ENCODE assay signal across 8 mouse cellular contexts in genomic region chr2:154676653-154677609, GRCm38 (mm10). TPM values are rescaled to one million over a fixed set of nuclear protein-coding genes. Genes with fewer than 3 reads are reported as not detected.
DNase-seq lines count a peak whose midpoint lies in the region; ATAC-seq and TF ChIP-seq lines count a peak whose summit lies in the region.

No protein-coding gene starts in this region.

- DNase-seq in thymus, adult 2 months, result peak; percentile 43
- no peak for DNase-seq in thymus, adult 18-20 months
- DNase-seq in embryo, embryonic 11 days, result peak; percentile 74
- peak; percentile 62 for DNase-seq in kidney, postnatal 0 days (ENCODE audit: low spot score)
- DNase-seq in urinary bladder, adult 18-20 months (ENCODE audit: low spot score in 2 of 2), result no peak

- ATAC-seq in heart, embryonic 12.5 days (ENCODE audit: insufficient number of reproducible peaks, low FRiP score), result peak; percentile 86
- peak; percentile 66; the same call in 1 of the 2 replicates for ATAC-seq in kidney, postnatal 0 days (replicated peaks; ENCODE audit: low FRiP score, low read depth)
- ATAC-seq in lung, embryonic 16.5 days (ENCODE audit: low read depth), result peak; percentile 65

- no peak overlapping the region for H3K4me3 ChIP-seq in thymus, adult 2 months (ENCODE audit: control insufficient read depth, insufficient read depth, low read length)
- H3K4me3 ChIP-seq in heart, embryonic 12.5 days, result peak overlapping the region; percentile 30
- no peak overlapping the region for H3K4me3 ChIP-seq in kidney, postnatal 0 days (replicated peaks; ENCODE audit: low read depth, low read length)
- peak overlapping the region; percentile 23 for H3K4me3 ChIP-seq in lung, embryonic 16.5 days (ENCODE audit: low read length)
- H3K4me3 ChIP-seq in olfactory bulb, adult 2 months (ENCODE audit: insufficient read depth, low read depth, low read length), result no peak overlapping the region

- H3K9me3 ChIP-seq in heart, embryonic 12.5 days (replicated peaks), result no peaks in the 10 kb centered on the region
- H3K9me3 ChIP-seq in kidney, postnatal 0 days (replicated peaks; ENCODE audit: low read length), result no peaks in the 10 kb centered on the region
- H3K9me3 ChIP-seq in lung, embryonic 16.5 days (ENCODE audit: control insufficient read depth, low read length), result no peaks in the 10 kb centered on the region

- 86% methylated on average over 19 of the region's 19 CpGs for WGBS in thymus, adult 2 months
- WGBS in heart, embryonic 12.5 days, result 48% methylated on average over 19 of the region's 19 CpGs
- 73% methylated on average over 19 of the region's 19 CpGs for WGBS in kidney, postnatal 0 days
- 52% methylated on average over 19 of the region's 19 CpGs for WGBS in lung, embryonic 16.5 days
- WGBS in olfactory bulb, adult 2 months, result 50% methylated on average over 19 of the region's 19 CpGs

- H3K4me2 ChIP-seq in heart, embryonic 12.5 days, result peak overlapping the region; percentile 64
- peak overlapping the region; percentile 40 for H3K4me2 ChIP-seq in kidney, postnatal 0 days (ENCODE audit: low read length)
- H3K4me2 ChIP-seq in lung, embryonic 16.5 days (ENCODE audit: low read depth, low read length), result peak overlapping the region; percentile 50

- peak overlapping the region; percentile 46; the same call in 1 of the 2 replicates for H3K27ac ChIP-seq in thymus, adult 2 months (ENCODE audit: control insufficient read depth, insufficient read depth, low read length)
- peak overlapping the region; percentile 97 for H3K27ac ChIP-seq in heart, embryonic 12.5 days (ENCODE audit: poor library complexity, severe bottlenecking)
- peak overlapping the region; percentile 76 for H3K27ac ChIP-seq in kidney, postnatal 0 days
- peak overlapping the region; percentile 92 for H3K27ac ChIP-seq in lung, embryonic 16.5 days (ENCODE audit: low read length)
- peak overlapping the region; percentile 52 for H3K27ac ChIP-seq in olfactory bulb, adult 2 months (ENCODE audit: insufficient read depth, low read depth, low read length)

- no peaks in the 10 kb centered on the region for H3K27me3 ChIP-seq in thymus, adult 2 months (ENCODE audit: control insufficient read depth, insufficient read depth, low read length)
- H3K27me3 ChIP-seq in heart, embryonic 12.5 days (replicated peaks), result no peaks in the 10 kb centered on the region
- H3K27me3 ChIP-seq in kidney, postnatal 0 days (ENCODE audit: insufficient read depth, low read length), result no peaks in the 10 kb centered on the region
- H3K27me3 ChIP-seq in lung, embryonic 16.5 days (ENCODE audit: control insufficient read depth, insufficient read depth, low read depth, low read length), result no peaks in the 10 kb centered on the region

- no peak for TF ChIP-seq CTCF in thymus, adult 2 months (IDR thresholded peaks at IDR 0.05; ENCODE audit: borderline replicate concordance, control insufficient read depth, extremely low read depth, insufficient read depth, low read length, poor library complexity)
- no peak for TF ChIP-seq CTCF in kidney, postnatal 0 days (IDR thresholded peaks at IDR 0.05; ENCODE audit: low read depth)
- no peak for TF ChIP-seq CTCF in olfactory bulb, adult 2 months (IDR thresholded peaks at IDR 0.05; ENCODE audit: insufficient read depth, low read depth, low read length)

- peak overlapping the region; percentile 55 for H3K9ac ChIP-seq in heart, embryonic 12.5 days
- 0 out of 2 replicates have a peak overlapping the region, but pooled peaks have one; percentile 38 for H3K9ac ChIP-seq in kidney, postnatal 0 days (ENCODE audit: low read depth, low read length)
- peak overlapping the region; percentile 56 for H3K9ac ChIP-seq in lung, embryonic 16.5 days (ENCODE audit: low read length)

- peaks cover 4% of the 10 kb centered on the region; the same call in 1 of the 2 replicates for H3K36me3 ChIP-seq in thymus, adult 2 months (ENCODE audit: control insufficient read depth, insufficient read depth, low read length)
- H3K36me3 ChIP-seq in heart, embryonic 12.5 days, result peaks cover 12% of the 10 kb centered on the region
- no peaks in the 10 kb centered on the region for H3K36me3 ChIP-seq in kidney, postnatal 0 days (ENCODE audit: insufficient read depth, low read length)
- peaks cover 3% of the 10 kb centered on the region for H3K36me3 ChIP-seq in lung, embryonic 16.5 days (ENCODE audit: control insufficient read depth, insufficient read depth, low read length)

- H3K4me1 ChIP-seq in thymus, adult 2 months (replicated peaks; ENCODE audit: control insufficient read depth, insufficient read depth, low read length), result peaks cover 6% of the 10 kb centered on the region; the same call in 1 of the 2 replicates
- peaks cover 62% of the 10 kb centered on the region for H3K4me1 ChIP-seq in heart, embryonic 12.5 days (replicated peaks)
- peaks cover 15% of the 10 kb centered on the region for H3K4me1 ChIP-seq in kidney, postnatal 0 days (replicated peaks; ENCODE audit: insufficient read depth, low read length)
- H3K4me1 ChIP-seq in lung, embryonic 16.5 days (replicated peaks; ENCODE audit: control insufficient read depth, insufficient read depth, low read length), result peaks cover 27% of the 10 kb centered on the region
- H3K4me1 ChIP-seq in olfactory bulb, adult 2 months (ENCODE audit: control insufficient read depth, insufficient read depth, low read length), result peaks cover 31% of the 10 kb centered on the region

- TF ChIP-seq POLR2A in thymus, adult 2 months (IDR thresholded peaks at IDR 0.05; ENCODE audit: control insufficient read depth, extremely low read depth, insufficient read depth, low read length, poor library complexity), result no peak
- TF ChIP-seq POLR2A in olfactory bulb, adult 2 months (IDR thresholded peaks at IDR 0.05; ENCODE audit: insufficient read depth, low read depth, low read length), result no peak

RNA-seq across cellular contexts. Expression of gene Chmp4b, which starts 25.4 kb away (rescaled TPM):
- 81.3 and 83.8 TPM in 2 replicates for polyA plus RNA-seq in thymus, adult 2 months (2012; rRNA removed)
- 23.3 and 24.4 TPM in 2 replicates for polyA plus RNA-seq in heart, embryonic 12.5 days (2016; fragmentation: Nextera tagmentation; extraction: Ambion mirVana)
- 30.0 and 34.7 TPM in 2 replicates for polyA plus RNA-seq in kidney, postnatal 0 days (2015; fragmentation: Nextera tagmentation; extraction: Ambion mirVana)
- 19.3 and 22.6 TPM in 2 replicates for polyA plus RNA-seq in lung, embryonic 16.5 days (2015; fragmentation: Nextera tagmentation; extraction: Ambion mirVana)
- polyA plus RNA-seq in olfactory bulb, adult 2 months (2012; ENCODE audit: insufficient read depth, insufficient read length, low replicate concordance, missing spikeins), result 288 TPM in 1 of 2 replicates, not detected in the other

Comparison
In these comparisons a context has a peak if more than half of its experiments do, and no peak if none do; other contexts are left out.
1. DNase-seq: peak in thymus, adult 2 months (single experiment), embryo, embryonic 11 days (single experiment) and kidney, postnatal 0 days (single experiment); none in thymus, adult 18-20 months (0 of 2) and urinary bladder, adult 18-20 months (0 of 2).
2. H3K27ac ChIP-seq: peak in every context shown above with its lines; median percentile 97 in heart, embryonic 12.5 days; 92 in lung, embryonic 16.5 days; 76 in kidney, postnatal 0 days; 52 in olfactory bulb, adult 2 months; 46 in thymus, adult 2 months.
3. H3K4me3 ChIP-seq: peak in heart, embryonic 12.5 days (single experiment) and lung, embryonic 16.5 days (single experiment); none in thymus, adult 2 months (single experiment), kidney, postnatal 0 days (single experiment) and olfactory bulb, adult 2 months (single experiment).
4. Peak in every context shown above with its lines, with median percentiles within 50 percentile points of each other: ATAC-seq, H3K4me2 ChIP-seq and H3K9ac ChIP-seq.